Mouse (Mus musculus): Measurements from ENCODE around the gene Fgfr2.

- TF ChIP-seq POLR2A (IDR thresholded peaks at IDR 0.05; ENCODE audit: insufficient read length, low read depth) = no peak
- TF ChIP-seq MAX (IDR thresholded peaks at IDR 0.05; ENCODE audit: low read depth) = no peak
- TF ChIP-seq TCF12 (IDR thresholded peaks at IDR 0.05; ENCODE audit: insufficient read depth, poor library complexity, severe bottlenecking) = no peak
- no peak for TF ChIP-seq TCF3 (IDR thresholded peaks at IDR 0.05; ENCODE audit: insufficient read length, low read depth)
- TF ChIP-seq E2F4 (IDR thresholded peaks at IDR 0.05; ENCODE audit: insufficient read depth) = no peak
- no peak for TF ChIP-seq SRF (IDR thresholded peaks at IDR 0.05; ENCODE audit: control insufficient read depth, insufficient read length, low read depth)
- TF ChIP-seq POLR2AphosphoS2 (IDR thresholded peaks at IDR 0.05; ENCODE audit: insufficient read length, low read depth) = no peak
- no peak for TF ChIP-seq MYOG (IDR thresholded peaks at IDR 0.05; ENCODE audit: control insufficient read depth in 1 of 3, insufficient read depth in 1 of 3, insufficient read length in 2 of 3, low read depth in 2 of 3)
- no peak for TF ChIP-seq USF1 (IDR thresholded peaks at IDR 0.05; ENCODE audit: low read depth)
Observed at GRCm38 (mm10) chr7:133048085-133048630, 75.0 kb downstream of the Fgfr2 start.
